ENCODE assay signal across 20 mouse cellular contexts in genomic region chr8:106906635-106907034, GRCm38 (mm10). TPM values are rescaled to one million over a fixed set of nuclear protein-coding genes. Genes with fewer than 3 reads are reported as not detected.
"Had no signal": no experiment of that assay in that cellular context is flagged by ENCODE, and none has a peak within 500 bp of the region (broad histone marks: within the 10 kb centered on the region; RNA-seq: fewer than 3 reads in every experiment).

No protein-coding gene starts in this region.

- H3K9me3 ChIP-seq: kidney, embryonic 15.5 days; limb, embryonic 12.5 days; limb, embryonic 15.5 days; midbrain, embryonic 12.5 days; midbrain, embryonic 15.5 days; neural tube, embryonic 12.5 days; neural tube, embryonic 15.5 days; stomach, embryonic 15.5 days had no signal

- DNase-seq: kidney, postnatal 10 days; kidney, postnatal 36 days; left cerebral cortex, postnatal 4 days; liver, postnatal 0 days; lung, embryonic 14.5 days; spleen, adult 18-20 months; thymus, postnatal 36 days had no signal

- H3K27ac ChIP-seq: kidney, embryonic 15.5 days; limb, embryonic 12.5 days; limb, embryonic 15.5 days; liver, embryonic 14.5 days; macrophage; midbrain, embryonic 12.5 days; midbrain, embryonic 15.5 days; neural tube, embryonic 12.5 days; neural tube, embryonic 15.5 days; stomach, embryonic 15.5 days had no signal

- H3K4me3 ChIP-seq: kidney, embryonic 15.5 days; limb, embryonic 12.5 days; limb, embryonic 15.5 days; midbrain, embryonic 12.5 days; midbrain, embryonic 15.5 days; neural tube, embryonic 12.5 days; neural tube, embryonic 15.5 days; stomach, embryonic 15.5 days had no signal

- H3K4me1 ChIP-seq: limb, embryonic 12.5 days; limb, embryonic 15.5 days; midbrain, embryonic 12.5 days; midbrain, embryonic 15.5 days; neural tube, embryonic 12.5 days; neural tube, embryonic 15.5 days; stomach, embryonic 15.5 days had no signal

- H3K4me2 ChIP-seq: kidney, embryonic 15.5 days; limb, embryonic 12.5 days; limb, embryonic 15.5 days; liver, embryonic 11.5 days; lung, embryonic 14.5 days; midbrain, embryonic 12.5 days; midbrain, embryonic 15.5 days; neural tube, embryonic 12.5 days; neural tube, embryonic 15.5 days; stomach, embryonic 15.5 days had no signal

- ATAC-seq: liver, postnatal 0 days; lung, postnatal 0 days; midbrain, embryonic 15.5 days had no signal

- H3K27me3 ChIP-seq: kidney, embryonic 15.5 days; limb, embryonic 12.5 days; limb, embryonic 15.5 days; midbrain, embryonic 12.5 days; midbrain, embryonic 15.5 days; neural tube, embryonic 12.5 days; neural tube, embryonic 15.5 days; stomach, embryonic 15.5 days had no signal

- H3K9ac ChIP-seq: kidney, embryonic 15.5 days; limb, embryonic 12.5 days; limb, embryonic 15.5 days; liver, embryonic 14.5 days; liver, postnatal 0 days; lung, embryonic 14.5 days; midbrain, embryonic 12.5 days; midbrain, embryonic 15.5 days; neural tube, embryonic 12.5 days; neural tube, embryonic 15.5 days; stomach, embryonic 15.5 days had no signal

RNA-seq across cellular contexts. Expression of gene Has3, which starts 36.6 kb away (rescaled TPM):
- total RNA-seq: megakaryocyte, adult 5-6 weeks had no signal
